Mouse (Mus musculus): ENCODE data around the gene Ift81.

GRCm38 (mm10) chr5:122501101-122502076 is 112.9 kb downstream of the Ift81 start:
- TF ChIP-seq POLR2A (IDR thresholded peaks at IDR 0.05; ENCODE audit: insufficient read depth, low read depth, low read length) (no peak), CTCF (IDR thresholded peaks at IDR 0.05; ENCODE audit: insufficient read depth, low read depth, low read length) (0 out of 2 replicates have a peak, but pooled peaks have one; percentile 6)

All from olfactory bulb, adult 2 months (tissue).